Mouse (Mus musculus): ENCODE data around the gene Tmem119.
"Not testable (repeated sequence)": the region's sequence is repeated elsewhere in the genome, so short reads cannot be mapped to it uniquely, and the experiment has no call there.

- TF ChIP-seq CTCF (IDR thresholded peaks at IDR 0.05; ENCODE audit: borderline replicate concordance, insufficient read depth, low read length); POLR2A (IDR thresholded peaks at IDR 0.05; ENCODE audit: low read depth, low read length): not testable (repeated sequence)
These were observed 16.2 kb downstream of the Tmem119 start for GRCm38 (mm10) chr5:113784104-113784503.

All from embryonic fibroblast, embryonic 13.5 days (primary cell).